Mouse (Mus musculus) hindlimb bud, embryonic 11.5 days (tissue): ENCODE measurements around the gene Slc26a3.
"Not testable (repeated sequence)": the region's sequence is repeated elsewhere in the genome, so short reads cannot be mapped to it uniquely, and the experiment has no call there.

Experiments used
- DNase-seq: peaks from one replicate; pipeline ENCODE4 v3.0.0-alpha.2; 2012; ENCODE audit warnings: low read depth, low spot score; ENCODE audit errors: extremely low spot score

The Slc26a3 gene

DNA sequence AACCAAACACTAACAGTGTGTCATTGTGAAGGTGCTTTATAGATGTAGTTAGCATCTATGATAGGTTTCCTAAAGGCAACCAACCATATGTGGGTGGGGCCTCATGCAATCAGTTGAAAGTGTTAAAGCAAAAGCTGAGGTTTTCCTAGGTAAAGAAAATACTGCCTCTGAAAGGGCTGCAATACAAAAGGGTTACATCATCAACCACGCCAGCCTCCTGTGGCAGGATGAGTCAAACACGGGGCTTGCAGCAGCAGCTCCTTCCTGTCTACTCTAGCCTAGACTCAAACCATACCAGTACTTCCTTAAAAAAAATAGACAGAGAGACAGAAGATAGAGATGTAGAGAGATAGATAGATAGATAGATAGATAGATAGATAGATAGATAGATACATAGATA lies 25.3 kb downstream of the Slc26a3 start:
- no peak for DNase-seq

DNA sequence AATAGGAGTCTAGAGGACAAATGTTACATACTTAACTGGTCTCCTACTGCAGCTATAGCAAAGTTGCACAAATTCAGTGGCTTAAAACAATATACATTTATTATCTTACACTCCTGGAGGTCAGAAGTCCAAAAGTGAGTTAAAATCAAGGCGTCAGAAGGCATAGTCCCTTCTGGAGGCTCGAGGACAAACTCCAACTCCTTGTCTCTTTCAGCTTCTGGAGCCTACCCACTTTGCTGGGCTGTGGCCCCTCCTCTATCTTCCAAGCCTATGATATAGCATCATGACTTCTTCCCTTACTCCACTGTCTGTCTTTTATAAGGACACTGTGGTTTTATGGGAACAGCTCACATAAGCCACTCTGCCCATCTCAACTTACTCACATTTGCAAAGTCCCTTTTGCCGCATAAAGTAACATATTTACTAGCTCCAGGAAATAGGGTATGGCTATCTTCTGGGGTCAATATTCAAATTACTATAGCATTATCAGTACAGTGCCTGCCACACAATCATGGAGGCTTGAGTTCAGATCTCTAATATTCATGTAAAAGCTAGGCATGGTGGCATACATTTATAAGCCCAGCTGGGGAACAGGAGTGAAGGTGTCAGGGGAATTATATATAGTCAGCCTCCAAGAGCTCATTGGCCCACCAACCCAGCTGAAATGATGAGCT lies 31.4 kb downstream of the Slc26a3 start:
- DNase-seq = no peak

DNA sequence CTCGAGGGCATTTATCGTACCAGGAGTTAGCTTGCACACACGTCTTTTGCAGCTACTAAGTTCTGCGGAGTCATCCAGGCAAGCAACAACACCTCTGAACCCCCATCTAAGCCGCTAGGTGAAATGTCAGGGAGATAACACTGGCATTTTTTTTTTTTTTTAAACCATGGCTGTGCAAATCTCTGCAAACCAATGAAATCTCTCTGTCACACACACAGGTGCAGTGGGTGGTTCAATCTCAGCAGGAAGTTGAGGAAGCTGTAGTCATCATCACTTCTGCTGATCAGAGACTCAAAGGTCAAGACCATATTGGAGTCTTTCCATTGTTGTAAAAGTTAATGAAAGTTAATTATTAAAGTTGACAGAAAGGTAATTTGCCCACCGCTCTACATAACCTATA lies 47.1 kb downstream of the Slc26a3 start:
- DNase-seq = no peak

DNA sequence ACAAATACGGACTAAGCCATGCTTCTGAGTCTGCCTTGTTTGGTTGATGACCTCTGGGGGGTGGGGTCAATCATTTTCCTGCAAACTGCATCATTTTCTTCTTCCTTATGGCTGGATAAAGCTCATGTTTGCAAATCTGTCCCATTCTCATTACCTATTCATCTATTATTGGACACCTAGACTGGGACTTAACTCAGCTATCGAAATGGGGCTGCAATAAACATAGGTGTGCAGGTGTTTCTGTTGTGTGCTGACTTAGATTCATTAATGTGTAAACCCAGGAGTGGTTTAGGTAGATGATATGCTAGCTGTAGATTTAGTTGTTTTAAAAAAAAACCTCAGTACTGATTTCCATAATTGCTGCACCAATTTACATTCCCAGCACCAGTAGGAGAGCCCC lies 48.9 kb downstream of the Slc26a3 start:
- DNase-seq = no peak

DNA sequence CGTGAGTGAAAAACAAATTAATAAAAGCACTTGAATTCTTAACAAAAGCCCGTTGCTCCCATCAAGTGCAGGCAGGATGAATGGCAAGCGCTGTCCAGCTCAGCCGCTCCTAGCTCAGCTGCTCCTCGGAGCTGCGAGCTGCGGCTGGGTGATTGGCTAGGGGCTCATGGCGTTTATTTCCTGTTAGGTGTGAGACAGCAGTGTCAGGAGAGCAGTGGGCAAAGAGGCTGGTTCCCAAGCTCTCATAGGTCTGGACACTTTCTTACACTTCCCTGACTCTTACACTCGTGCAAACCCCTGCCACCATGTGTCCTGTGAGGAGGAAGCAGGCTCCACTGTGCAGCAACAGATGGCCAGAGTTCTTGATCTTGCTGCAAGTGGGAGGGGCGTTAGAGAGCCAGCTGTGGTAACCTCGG lies 53.5 kb downstream of the Slc26a3 start:
- DNase-seq = peak; percentile 47

DNA sequence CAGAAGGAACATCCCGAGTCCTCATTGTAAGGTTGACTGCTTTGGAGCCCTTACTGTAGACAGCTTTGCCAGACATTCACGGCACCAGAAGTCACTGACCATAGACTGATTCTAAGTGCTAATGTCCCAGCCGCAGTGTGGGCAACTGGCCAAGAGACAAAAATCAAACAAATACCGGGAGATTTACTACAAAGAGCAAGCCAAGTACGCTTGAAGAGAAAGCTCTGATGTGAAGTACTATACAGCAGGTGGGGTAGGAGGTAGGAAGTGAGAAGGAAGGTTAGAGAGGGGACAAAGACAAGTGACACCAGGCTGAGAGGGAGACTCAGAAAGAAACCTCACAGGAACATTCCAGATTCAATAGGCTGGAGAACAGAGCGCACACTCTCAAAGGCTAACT lies 54.2 kb downstream of the Slc26a3 start:
- DNase-seq = no peak

DNA sequence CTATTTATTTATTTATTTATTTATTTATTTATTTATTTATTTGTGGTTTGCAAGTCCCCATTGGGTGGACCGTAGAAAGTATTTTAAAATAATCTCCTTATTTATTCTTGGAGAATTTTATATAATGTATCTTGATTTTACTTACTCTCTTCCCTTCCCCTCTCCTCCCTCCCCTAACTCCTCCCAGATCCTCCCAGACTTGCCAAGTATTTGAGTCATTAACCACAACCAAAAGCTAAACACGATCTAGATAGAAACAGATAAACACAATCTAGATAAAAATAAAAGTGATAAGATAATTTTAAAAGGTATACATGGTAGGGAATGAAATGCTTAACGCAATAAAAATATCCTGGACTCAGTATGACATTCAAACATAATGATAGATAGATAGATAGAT lies 58.7 kb downstream of the Slc26a3 start:
- DNase-seq = no peak

DNA sequence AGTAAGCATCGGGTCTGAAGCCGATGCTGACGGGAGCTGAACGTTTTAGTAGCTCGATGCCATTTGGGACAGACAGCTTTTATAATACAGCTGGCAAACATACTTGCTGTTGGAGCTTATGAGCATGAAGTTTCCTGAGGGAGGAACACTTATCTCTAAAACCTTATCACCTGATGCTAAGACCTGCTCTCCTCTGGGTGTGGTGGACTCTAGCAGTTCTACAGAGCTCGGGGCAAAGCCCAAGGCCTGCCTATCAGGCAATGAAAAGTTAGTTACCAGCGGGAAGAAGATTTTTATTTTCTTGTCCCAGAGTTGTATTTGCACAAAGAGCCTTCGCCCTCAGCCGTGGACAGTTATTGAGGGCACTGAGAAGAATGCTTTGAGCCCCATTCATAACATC lies 65.6 kb downstream of the Slc26a3 start:
- DNase-seq = no peak

DNA sequence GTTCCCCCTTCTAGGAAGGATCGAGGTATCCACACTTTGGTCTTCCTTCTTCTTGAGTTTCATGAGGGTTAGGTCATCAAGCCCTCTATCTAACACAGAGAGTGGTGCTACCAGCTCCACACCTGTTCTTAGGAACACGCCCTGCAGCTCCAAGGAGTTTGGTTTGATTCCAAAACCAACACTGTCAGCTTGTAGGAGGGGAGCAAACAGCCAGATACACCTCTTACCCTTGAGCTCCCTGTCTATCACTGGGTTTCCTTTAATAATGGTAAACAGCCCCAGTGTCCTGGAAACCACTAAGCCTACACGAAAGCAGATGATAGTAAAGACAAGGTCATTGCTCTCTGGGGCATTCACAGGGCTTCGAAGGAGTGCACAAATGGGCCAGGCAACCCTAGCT lies 67.8 kb downstream of the Slc26a3 start:
- DNase-seq = no peak

DNA sequence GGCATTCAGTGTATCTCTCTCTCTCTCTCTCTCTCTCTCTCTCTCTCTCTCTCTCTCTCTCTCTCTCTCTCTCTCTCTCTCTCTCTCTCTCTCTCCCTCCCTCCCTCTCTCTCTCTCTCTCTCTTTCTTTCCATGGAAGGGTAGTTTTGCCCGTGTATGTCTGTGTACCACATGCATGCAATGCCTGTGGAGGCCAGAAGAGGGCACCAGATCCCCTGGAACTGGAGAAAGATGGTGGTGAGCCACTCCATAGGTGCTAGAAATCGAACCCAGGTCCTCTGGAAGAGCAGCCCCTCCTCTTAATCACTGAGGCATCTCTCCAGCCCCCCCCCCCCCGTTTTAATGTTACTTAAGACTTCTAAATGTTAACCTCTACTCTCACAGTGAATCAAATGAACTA lies 69.6 kb downstream of the Slc26a3 start:
- not testable (repeated sequence) for DNase-seq

DNA sequence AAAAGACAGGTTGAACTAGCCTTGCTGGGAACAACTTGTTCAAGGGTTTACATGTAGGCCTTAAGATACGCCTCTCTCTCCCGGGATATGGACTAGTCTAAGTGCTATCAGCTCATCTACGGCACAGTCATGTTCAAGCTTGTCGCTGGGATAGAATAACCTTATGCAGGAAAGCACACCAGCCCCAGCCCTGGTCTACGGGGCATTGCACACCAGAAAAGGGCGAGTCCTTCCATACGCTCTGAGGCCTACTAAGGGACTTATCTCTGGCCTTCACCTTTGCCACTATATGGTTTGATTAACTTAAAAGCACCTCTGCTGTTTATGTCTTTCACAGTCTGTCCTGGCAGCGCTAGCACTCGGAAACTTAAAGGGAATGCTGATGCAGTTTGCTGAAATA lies 70.7 kb downstream of the Slc26a3 start:
- DNase-seq = no peak

DNA sequence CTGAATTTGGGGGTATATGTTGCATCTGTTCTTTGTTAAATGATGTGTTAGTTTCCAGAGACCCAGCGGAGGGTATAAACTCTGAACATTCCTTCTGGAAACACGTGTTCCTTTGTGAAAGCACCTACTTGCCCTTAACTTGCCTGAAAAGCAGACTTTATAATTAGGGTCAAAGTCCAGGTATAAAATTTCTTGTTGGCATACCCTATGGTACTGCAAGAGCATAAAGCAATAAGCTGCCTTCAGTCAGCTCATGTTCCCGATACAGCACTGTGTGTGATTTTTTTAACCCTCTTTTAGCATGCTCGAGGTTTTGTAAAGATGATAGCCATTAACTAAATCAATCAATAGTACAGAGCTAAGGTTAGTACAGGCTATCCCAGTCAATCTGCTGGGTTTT lies 71.9 kb downstream of the Slc26a3 start:
- no peak for DNase-seq

DNA sequence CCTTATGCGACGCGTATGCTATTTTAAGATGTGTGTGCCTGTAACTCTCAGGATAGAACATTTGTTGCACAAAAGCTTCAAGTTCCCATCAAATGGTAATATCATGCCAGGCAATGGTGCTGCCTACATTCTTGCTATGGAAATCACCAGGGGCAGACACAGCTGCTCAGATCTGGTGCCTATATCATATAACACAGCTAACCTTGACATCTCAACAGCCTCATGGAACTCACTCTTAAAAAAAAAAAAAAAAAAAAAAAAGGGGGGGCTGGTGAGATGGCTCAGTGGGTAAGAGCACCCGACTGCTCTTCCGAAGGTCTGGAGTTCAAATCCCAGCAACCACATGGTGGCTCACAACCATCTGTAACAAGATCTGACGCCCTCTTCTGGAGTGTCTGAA lies 87.5 kb downstream of the Slc26a3 start:
- DNase-seq = not testable (repeated sequence)

DNA sequence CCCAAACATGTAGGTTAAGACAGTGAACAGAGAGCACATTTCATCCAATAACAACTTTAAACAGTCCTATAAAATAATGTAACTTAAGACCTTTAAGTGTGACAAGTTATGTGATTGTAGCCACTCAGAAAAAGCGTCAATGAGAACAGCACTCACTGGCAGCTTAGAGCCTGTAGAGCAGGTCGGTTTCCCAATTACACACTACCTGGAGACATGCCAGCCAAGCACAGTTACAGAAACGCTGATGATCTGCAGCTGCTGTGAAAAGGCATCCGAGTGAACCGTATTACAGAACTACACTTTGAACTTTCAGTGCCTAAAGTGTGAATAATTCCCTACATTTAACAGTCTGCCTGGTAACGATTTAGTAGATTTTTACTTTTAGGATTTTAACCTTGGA lies 95.8 kb downstream of the Slc26a3 start:
- DNase-seq = no peak

DNA sequence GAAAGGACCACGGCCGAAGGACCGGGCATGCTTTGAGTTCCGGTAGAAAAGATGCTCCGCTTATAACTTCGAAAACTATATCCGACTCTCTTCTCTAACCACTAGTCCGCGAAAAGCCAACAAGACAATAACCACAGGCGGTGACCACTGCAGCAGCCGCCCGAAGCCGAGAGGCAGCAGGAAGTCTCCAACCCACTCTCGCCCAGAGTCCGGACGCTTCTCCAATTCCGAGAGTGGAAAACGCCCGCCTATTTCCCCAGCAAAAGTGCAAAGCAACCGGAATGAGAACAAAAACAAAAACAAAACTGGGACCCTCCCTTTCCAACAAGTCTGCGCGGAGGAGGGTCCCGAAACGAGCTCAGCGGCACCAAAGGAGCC lies 108.3 kb downstream of the Slc26a3 start:
- no peak for DNase-seq

DNA sequence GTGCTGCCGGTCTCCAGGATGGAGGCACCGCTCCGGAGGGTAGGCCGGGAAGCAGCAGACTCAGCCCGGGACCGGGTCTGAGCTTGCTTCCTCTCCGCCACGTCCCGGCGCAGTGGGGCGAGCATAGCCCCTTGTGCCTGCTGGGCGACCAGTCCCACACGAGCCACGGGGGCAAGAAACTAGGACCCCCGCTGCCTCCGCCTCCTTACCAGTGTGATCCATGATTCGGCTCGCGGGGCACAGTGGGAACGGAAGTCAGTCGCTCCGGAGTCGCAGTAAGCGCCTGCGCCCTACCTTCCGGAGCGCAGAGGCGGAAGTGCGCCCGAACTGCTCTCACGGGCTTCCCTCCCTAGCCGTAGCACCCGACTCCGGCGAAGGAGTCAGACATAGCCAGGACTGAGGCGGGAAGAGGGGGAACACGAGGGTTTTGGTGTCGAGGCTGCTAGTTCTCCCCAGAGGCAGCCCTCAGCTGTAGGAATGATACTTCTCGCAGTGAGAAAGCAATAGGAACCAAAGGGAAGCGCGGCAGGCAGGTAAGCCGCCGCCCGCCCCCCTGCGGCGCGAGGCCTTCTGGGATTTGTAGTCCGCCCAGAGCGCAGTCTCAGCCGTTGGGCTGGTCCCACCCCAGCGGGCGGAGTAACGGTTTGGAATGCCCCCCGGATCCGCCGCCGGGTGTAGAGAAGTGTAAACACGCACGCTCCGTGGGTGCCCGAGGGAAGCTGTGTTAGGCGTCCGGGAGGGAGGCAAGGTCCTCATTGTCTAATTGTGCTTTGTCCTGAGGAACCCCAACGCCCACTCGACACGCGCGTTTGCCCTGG lies 108.9 kb downstream of the Slc26a3 start, which contains the start of gene Cbll1:
TSS of gene Cbll1 (minus strand) at position 303 of the 818 bp plus-strand sequence.
- peak; percentile 83 for DNase-seq

DNA sequence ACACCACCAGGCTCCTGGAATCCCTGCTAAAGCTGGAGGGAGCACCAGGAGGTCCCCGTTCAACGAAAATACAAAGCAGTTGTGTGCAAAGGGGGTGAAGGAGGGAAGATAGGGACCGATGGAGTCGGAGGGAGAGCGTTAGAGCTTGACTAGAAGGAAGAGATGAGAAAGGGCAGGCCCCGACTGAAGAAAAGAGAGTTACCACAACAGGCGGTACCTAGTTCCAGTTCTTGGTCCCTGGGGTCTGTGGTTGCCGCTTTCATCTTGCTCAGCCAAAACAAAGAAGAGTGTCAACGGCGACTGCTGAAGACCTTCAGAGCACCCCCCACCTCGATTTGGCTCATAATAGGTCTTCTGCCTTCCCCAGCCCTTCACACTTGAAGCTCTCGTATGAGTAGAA lies 109.5 kb downstream of the Slc26a3 start:
- DNase-seq = peak; percentile 24

DNA sequence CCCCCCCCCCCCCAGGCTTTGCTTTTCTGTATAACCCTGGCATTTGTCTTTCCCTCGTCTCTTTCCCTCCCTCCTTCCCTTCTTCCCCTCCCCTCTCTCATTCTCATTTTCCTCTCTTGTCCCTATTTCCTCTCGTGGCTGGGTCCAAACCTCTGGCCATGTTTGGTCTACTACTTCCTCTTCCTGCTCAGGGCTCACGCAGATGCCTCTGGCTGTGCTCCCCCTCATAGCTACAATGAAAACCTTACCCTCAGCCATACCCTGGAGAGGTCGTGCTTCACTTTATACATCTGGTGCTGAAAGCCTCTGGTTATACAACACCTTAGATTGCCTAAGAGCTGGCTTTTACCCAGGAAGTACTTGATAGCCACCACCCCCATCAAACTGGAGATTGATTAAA lies 110.6 kb downstream of the Slc26a3 start:
- no peak for DNase-seq

DNA sequence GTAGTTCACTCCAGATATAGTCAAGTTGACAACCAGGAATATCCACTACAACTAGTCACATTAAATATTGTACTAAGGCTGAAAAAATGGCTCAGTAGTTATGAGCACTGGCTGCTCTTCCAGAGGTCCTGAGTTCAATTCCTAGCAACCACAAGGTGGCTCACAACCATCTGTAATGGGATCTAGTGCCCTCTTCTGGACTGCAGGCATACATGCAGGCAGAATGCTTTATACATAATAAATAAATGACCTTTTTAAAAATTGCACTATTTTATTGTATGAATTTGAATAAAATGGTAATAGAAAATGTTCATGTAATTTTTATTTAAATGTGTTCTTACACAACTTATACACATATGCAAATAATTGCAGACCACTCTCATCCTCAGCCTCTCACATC lies 112.5 kb downstream of the Slc26a3 start:
- no peak for DNase-seq

DNA sequence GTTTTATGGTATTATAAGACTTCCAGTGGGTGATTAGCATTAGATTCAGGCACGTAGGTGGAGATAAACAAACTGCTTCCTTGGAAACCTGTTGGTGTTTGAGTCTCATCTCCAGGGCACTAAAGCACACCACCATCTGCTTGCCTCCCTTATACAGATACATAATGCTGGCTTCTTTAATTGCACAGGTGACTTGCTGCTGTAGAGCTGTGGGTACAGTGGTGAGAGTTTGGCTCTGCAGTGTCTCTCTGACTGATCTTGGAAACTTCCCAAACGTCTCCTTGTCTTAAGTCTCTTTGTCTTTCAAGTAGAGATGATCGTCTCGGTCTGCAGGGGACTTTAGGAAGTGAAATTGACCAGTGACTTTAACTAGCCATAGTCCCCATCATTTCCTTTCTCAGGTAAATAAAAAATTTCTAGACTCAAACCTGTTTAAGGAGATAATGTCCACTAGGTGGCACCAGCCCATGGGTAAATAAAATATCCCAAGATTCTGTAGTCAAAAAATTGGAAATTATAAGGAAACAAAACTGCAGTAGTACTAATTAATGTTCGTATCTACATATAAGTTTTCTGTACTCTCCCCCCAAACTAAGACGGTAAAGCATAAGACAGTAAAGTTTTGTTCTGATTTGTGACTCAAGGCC lies 117.2 kb downstream of the Slc26a3 start:
- no peak for DNase-seq

DNA sequence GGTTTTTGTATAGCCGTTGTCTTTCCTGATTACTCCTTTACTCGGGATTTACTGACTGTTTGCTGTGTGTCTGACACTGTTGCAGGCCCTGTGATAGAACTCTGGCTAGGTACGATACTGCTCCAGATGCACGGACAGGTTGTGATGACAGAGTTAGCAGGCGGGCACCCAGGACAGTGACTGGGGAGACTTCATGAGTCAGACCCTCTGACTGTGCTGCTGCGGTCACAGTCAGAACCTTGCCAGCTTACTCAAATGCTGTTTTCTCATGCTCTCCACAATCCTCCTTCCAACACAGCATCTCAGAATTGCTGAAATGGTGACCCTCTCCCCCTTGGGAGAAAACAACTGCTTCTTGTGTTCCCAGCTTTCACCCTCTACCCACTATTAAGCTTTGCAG lies 117.8 kb downstream of the Slc26a3 start:
- DNase-seq = no peak

DNA sequence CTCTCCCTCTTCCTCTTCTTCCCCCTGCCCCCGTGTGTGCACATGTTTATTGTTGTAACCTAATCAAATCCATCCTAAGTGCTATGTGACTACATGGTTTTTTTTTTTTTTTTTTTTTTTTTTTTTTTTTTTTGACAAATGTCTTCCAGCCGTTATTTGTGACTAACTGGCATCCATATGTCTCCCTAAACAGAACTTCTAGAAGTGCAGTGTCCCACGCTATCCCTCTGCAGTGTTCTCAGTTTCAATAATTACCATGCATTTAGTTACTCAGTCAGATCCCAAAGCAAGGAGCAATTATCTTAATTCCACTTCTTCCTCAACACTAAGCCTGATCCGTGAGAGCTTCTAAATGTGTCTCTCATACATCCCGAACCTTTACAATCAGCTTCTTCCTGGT lies 120.5 kb downstream of the Slc26a3 start:
- no peak for DNase-seq
